Mouse (Mus musculus) thymus, postnatal 25 days (tissue): ENCODE measurements around the gene Slc37a3.
"Not testable (repeated sequence)": the region's sequence is repeated elsewhere in the genome, so short reads cannot be mapped to it uniquely, and the experiment has no call there.

Source experiments
- DNase-seq: peaks from one replicate; pipeline ENCODE4 v3.0.0; 2022

Gene Slc37a3

GRCm38 (mm10) chr6:39378161-39378835 is 823 bp upstream of the Slc37a3 start:
- DNase-seq: not testable (repeated sequence)

GRCm38 (mm10) chr6:39376775-39377174 is 700 bp downstream of the Slc37a3 start:
- no peak for DNase-seq

GRCm38 (mm10) chr6:39373301-39373955 is 4.0 kb downstream of the Slc37a3 start:
- no peak for DNase-seq

DNA sequence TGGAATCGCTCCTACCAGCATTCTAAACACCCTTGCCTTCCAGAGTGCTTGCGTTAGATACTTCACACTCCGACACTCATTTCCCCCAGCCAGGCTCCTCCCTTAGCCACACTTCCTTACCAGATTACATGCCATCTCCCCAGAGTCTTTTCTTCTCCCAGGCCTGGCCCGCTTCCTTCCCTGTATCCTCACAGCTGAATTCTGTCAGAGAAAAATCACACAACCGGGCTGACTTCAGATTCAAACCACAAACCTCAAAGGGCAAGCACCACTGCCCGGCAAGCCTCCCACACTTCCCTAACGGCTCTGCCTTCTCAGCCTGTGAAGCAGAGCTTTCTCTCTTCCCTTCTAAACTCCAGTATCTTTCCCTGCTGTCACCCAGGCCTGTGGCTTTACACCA is 4.7 kb downstream of the Slc37a3 start:
- no peak for DNase-seq

GRCm38 (mm10) chr6:39372042-39372441 is 5.4 kb downstream of the Slc37a3 start:
- DNase-seq: no peak

DNA sequence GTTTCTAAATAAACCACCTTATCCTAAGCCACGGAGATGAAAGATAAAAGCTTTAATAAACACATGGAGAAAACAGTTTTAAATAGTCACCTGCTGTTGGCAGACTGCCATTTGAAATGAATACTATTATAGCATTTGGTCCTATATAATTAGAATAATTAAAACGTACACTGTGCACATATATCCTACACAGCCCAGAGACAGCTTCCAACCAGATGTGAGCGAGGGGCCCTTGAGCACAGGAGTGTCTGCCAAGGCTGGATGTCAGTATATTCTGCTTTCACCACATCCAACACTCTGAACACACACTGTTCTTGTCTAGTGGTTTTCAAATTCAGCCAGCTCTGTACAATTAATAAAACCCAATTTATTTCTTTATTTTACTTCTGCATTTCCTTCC is 7.8 kb downstream of the Slc37a3 start:
- DNase-seq: no peak

DNA sequence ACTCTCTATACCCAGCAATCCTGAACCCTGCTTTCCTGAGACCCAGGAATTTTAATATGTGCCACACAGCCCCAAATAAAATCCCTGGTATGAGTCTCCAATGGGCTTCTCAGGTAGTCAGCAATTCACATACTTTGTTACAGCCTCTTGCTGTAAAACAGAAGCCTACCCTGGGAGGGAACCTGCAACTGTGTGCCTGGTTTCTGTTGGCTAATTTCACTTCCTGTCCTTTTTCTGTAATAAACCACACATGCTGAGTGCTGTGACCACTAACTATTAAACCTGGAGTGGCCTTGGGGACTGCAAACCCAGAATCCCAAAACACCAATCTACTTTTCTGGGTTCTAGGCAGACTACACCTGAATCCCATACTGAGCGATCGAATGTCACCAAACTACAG is 14.8 kb downstream of the Slc37a3 start:
- no peak for DNase-seq

- DNase-seq: not testable (repeated sequence)
Measured at GRCm38 (mm10) chr6:39359207-39359606, 18.3 kb downstream of the Slc37a3 start.

DNA sequence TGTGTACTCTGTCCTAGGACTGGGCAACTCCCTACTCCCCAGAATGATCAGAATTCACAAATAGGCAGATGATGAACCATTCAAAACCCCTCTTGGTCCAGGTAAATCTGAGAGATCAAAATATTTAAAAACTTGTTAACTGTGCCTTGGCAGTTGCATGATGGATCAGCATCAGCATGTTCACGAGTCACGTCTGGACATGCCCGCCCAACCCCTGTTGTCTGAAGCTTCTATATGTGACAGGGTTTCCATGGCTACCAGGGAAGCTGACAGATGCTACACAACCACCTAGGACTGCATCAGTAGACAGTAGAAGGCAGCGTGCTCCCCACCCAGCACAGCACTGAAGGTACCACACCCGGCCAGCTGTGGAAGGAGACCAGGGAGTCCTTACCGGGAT is 28.5 kb downstream of the Slc37a3 start:
- DNase-seq: no peak

GRCm38 (mm10) chr6:39347880-39348814 is 29.3 kb downstream of the Slc37a3 start:
- DNase-seq: peak; percentile 46

GRCm38 (mm10) chr6:39346991-39347501 is 30.4 kb downstream of the Slc37a3 start:
- DNase-seq: no peak

DNA sequence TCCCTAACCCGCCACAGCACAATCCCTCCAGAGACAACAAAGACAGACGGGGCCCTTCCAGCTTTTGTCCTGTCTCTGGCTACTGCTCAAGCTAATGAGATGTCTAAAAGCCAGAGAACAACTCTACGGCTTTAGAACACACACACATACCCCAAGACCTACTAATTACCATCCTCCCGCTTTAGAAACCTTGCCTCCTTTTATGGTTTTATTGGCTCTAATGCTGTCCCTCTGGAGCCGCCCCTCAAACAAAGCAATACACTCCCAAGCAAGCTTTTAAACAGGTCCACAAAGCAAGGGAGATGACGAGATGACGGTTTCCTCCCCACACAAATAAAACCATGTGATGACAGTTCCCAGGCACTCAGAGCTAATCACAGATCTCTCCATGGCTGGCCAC is 32.0 kb downstream of the Slc37a3 start:
- no peak for DNase-seq

DNA sequence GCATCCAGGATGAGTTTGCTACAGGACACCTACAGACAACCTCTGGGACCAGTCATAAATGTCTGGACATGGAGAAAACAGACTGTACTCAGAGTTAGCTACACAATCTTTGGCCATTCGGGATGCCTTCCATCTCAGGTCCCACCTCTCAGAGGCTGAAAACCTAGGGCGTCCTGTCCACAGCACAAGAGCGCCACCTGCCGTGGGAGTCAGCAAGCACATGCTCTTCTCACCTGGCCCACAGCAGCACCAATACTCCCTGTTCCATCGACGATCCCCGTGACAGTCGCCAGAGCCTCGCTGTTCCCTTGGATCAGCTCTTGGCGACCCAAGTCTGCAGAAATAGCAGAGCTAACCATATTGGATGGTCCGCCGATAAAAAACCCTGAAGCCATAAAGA is 33.5 kb downstream of the Slc37a3 start:
- peak; percentile 85 for DNase-seq

DNA sequence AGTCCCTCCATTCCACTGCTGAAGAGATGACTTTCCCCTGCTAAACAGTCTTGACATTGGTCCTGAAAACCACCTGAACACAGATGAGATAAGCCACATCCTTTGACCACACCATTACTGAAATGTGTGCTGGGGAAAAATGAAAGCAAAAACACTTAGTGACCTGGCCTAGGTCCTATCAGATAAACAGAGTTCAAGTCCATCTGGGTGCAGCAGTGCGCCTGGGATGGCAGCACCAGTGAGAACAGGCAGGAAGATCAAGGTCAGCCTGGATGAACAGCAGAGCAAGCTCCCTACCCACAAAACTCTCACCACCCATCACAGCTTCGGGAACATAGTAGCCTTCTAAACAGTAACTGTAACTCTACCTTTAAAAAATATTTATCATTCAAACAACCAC is 35.7 kb downstream of the Slc37a3 start:
- DNase-seq: no peak

DNA sequence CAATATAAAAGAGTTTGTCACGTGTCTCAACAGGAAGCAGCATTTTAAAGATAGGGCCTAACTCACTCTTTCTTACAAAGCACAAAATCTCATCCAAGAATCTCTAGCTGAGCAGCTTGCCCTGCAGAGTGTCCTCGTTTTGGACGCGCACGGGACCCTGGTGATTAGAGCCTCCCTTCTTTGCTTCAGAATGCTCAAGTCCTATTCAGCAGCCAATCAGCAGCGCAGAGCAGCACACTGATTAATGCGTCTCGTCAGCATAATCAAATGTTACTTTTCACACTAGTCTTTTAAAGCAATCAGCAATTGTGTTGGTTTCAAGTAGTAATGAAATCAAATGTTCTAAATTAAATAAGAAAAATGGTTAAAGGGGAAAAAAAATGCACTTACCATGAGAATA is 39.1 kb downstream of the Slc37a3 start:
- no peak for DNase-seq

DNA sequence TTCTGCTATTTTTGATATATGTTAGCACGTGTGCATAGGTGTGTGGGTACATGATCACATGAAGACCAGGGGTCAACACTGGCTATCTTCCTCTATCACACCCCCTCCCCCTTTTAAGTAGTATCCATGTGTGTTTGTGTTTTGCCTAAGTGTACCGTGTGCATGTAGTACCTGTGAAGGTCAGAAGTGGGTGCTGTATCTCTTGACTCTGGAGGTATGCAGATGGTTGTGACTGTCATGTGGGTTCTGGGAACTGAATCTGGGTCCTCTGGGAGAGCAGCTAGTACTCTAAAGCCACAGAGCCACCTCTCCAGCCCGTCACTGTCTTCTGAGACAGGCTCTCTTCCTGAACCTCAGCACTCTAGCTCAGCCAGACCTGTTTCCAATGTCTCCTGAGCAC is 42.6 kb downstream of the Slc37a3 start:
- DNase-seq: no peak

GRCm38 (mm10) chr6:39334224-39334623 is 43.3 kb downstream of the Slc37a3 start:
- DNase-seq: no peak

- DNase-seq: no peak
Measured at GRCm38 (mm10) chr6:39331998-39332700, 45.3 kb downstream of the Slc37a3 start.

DNA sequence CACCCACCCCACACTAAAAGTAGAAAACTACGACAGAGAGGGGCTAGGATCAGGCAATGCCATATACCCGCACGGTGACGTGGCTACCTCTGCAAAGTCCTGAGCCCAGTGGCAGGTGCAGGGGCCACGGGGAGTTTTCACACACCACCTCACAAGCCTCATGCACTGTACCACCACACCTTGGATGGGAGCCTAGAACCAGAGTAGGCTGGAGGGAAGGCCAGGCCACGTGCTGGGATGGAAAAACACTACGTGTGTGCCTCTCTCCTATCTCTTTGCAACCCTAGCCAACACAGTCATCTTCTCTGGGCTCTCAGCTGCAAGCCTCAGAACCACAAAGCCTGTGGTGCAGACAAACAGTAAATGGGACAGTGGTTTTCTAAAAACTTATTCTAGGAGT is 46.5 kb downstream of the Slc37a3 start:
- DNase-seq: no peak

DNA sequence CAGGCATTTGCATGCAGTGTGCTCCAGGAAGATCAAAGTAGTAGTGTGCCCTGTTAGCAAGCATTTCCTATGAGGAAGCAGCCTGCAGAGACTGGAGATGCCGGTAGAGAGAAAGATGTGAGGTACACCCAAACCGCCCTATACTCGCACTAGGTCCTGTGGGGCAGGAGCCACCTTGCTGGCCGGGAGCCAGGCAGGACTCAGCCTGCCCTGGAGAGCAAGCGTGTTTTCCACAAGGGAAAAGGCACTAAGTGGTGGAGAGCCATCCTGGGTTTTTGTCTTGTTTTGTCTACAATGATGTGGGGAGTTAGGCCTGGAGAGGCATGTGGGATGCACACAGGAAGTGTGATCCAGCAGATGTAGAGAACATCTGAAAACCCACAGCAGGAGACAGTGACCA is 57.2 kb downstream of the Slc37a3 start:
- no peak for DNase-seq

- no peak for DNase-seq
Measured at GRCm38 (mm10) chr6:39319061-39319761, 58.3 kb downstream of the Slc37a3 start.

- DNase-seq: no peak
Measured at GRCm38 (mm10) chr6:39318631-39319010, 58.9 kb downstream of the Slc37a3 start.
